Mouse (Mus musculus): ENCODE measurements around the gene Akr1b7.

Gene Akr1b7

GRCm38 (mm10) chr6:34439006-34439405 lies 26.9 kb downstream of the Akr1b7 start:
- DNase-seq (ENCODE audit: low read depth, low spot score), result no peak

- DNase-seq (ENCODE audit: low read depth, low spot score), result no peak
These were observed 29.6 kb downstream of the Akr1b7 start for GRCm38 (mm10) chr6:34441556-34442257.

GRCm38 (mm10) chr6:34443791-34444190 lies 31.7 kb downstream of the Akr1b7 start:
- no peak for DNase-seq (ENCODE audit: low read depth, low spot score)

- peak; percentile 51 for DNase-seq (ENCODE audit: low read depth, low spot score)
These were observed 35.8 kb downstream of the Akr1b7 start for GRCm38 (mm10) chr6:34447961-34448360.

- DNase-seq (ENCODE audit: low read depth, low spot score), result no peak
These were observed 36.6 kb downstream of the Akr1b7 start for GRCm38 (mm10) chr6:34448696-34449095.

GRCm38 (mm10) chr6:34452963-34453770 lies 41.0 kb downstream of the Akr1b7 start:
- DNase-seq (ENCODE audit: low read depth, low spot score), result no peak

- no peak for DNase-seq (ENCODE audit: low read depth, low spot score)
These were observed 47.3 kb downstream of the Akr1b7 start for GRCm38 (mm10) chr6:34459456-34459855.

GRCm38 (mm10) chr6:34460651-34461050 lies 48.5 kb downstream of the Akr1b7 start:
- DNase-seq (ENCODE audit: low read depth, low spot score), result no peak

GRCm38 (mm10) chr6:34463582-34463981 lies 51.4 kb downstream of the Akr1b7 start:
- DNase-seq (ENCODE audit: low read depth, low spot score), result no peak

- no peak for DNase-seq (ENCODE audit: low read depth, low spot score)
These were observed 59.4 kb downstream of the Akr1b7 start for GRCm38 (mm10) chr6:34471434-34472110.
